Mouse (Mus musculus) megakaryocyte, embryonic 14.5 days (primary cell): ENCODE measurements around the gene Them5. TPM values are rescaled to one million over a fixed set of nuclear protein-coding genes. Genes with fewer than 3 reads are reported as not detected.

Experiments used
- H3K27me3 ChIP-seq: replicated peaks from 2 replicates; pipeline ENCODE3; 2012; ENCODE audit warnings: inconsistent platforms
- H3K36me3 ChIP-seq: replicated peaks from 2 replicates; pipeline ENCODE3; 2012; ENCODE audit warnings: low read length, inconsistent platforms, mixed read lengths
- H3K4me1 ChIP-seq: 2 replicates; pipeline ENCODE4 v1.6.1; 2012; ENCODE audit warnings: inconsistent platforms
- H3K4me3 ChIP-seq: replicated peaks from 2 replicates; pipeline ENCODE3; 2012; ENCODE audit warnings: moderate library complexity, mild to moderate bottlenecking, inconsistent platforms
- H3K9me3 ChIP-seq: 2 replicates; pipeline ENCODE4 v1.6.1; 2012; ENCODE audit warnings: inconsistent platforms
- FLI1 ChIP-seq: IDR thresholded peaks from 2 replicates; pipeline ENCODE4 v1.6.1; 2012; ENCODE audit warnings: low read length, inconsistent platforms, mixed read lengths
- GATA1 ChIP-seq: IDR thresholded peaks from 3 replicates; pipeline ENCODE4 v1.6.1; 2012; ENCODE audit warnings: mixed read lengths, low read length, inconsistent platforms, borderline replicate concordance
- polyA plus RNA-seq: library from polyadenylated mRNA; stranded (reverse); fragments of >175 nt; gene quantifications from 2 replicates; pipeline ENCODE4 v1.2.3, GENCODE M21; 2012; ENCODE audit warnings: low replicate concordance; ENCODE audit not compliant: insufficient read depth

Them5 gene
- polyA plus RNA-seq, 1 experiment: not detected

- peaks cover 13% of the 10 kb centered on the region for H3K27me3 ChIP-seq
- H3K4me3 ChIP-seq: no peak overlapping the region
Measured at GRCm38 (mm10) chr3:94342552-94342951, 653 bp downstream of the Them5 start.

DNA sequence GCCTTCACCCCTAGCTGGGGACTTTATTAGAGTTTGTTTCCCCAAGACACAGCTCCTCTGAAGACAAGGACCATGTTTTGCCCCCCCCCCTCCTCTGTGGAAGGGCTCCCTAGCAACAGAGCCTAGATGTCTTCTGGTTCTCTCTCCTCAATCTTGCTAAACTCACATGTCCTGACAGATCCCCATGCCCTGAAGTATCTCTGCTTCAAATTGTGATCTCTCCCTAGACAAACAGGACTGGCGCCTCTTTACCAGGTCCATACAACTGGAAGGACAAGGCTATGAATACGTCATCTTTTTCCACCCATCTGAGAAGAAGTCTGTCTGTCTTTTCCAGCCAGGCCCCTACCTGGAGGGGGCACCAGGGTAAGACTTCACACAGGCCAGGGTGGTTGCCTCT lies 2.3 kb downstream of the Them5 start:
- Histone ChIP-seq H3K9me3 (no peaks in the 10 kb centered on the region), H3K4me1 (no peaks in the 10 kb centered on the region), H3K27me3 (peaks cover 13% of the 10 kb centered on the region), H3K4me3 (no peak overlapping the region), H3K36me3 (no peaks in the 10 kb centered on the region)
- TF ChIP-seq FLI1 (no peak), GATA1 (no peak)

More at GRCm38 (mm10) chr3:94342552-94342951, 653 bp downstream of the Them5 start:
- Histone ChIP-seq H3K9me3 (0 out of 2 replicates have a peak, but pooled peaks cover 3% of the 10 kb centered on the region), H3K4me1 (no peaks in the 10 kb centered on the region), H3K36me3 (no peaks in the 10 kb centered on the region)
- TF ChIP-seq GATA1: no peak
- no peak for TF ChIP-seq FLI1

DNA sequence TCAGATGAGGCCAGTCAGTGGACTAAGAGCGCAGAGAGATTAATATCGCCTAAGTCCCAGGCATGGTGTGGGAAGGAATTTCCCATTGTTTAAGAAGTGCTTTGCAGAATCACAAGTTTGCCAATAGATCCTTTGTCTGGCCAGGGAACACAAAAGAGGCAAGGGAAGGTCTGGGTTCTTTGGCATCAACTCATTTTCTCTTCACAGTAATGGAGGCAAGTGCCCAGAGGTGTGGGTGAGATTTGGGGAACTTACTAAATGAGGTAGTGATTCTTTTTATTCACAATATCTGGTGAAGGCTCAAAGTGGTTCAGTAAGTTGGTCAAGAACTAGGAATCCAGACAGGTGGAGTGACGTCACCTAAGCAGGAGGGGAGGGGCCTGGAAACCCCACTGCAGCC lies 3.0 kb downstream of the Them5 start:
- H3K27me3 ChIP-seq: peaks cover 17% of the 10 kb centered on the region
- no peak overlapping the region for H3K4me3 ChIP-seq
- H3K36me3 ChIP-seq: no peaks in the 10 kb centered on the region
- H3K9me3 ChIP-seq: no peaks in the 10 kb centered on the region
- TF ChIP-seq FLI1 (no peak), GATA1 (no peak)
- no peaks in the 10 kb centered on the region for H3K4me1 ChIP-seq

DNA sequence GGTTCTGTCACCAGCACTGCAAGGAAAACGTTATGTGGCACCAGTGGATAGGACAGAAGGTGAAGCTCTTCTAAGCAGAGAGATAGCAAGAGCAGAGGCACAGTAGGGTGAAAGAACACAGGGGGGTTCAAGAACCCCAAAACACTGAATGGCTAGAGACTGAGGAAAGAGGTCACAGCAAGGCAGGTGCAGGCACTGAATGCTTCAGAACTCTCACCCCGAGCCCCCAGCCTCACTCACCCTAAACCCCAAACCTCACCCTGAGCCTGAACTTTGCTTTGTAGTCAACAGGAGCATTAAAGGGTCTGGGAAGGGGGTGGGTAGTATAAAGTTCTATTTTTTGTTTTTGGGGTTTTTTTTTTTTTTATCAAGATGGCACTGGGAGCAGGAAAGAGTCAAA lies 6.2 kb downstream of the Them5 start:
- H3K4me3 ChIP-seq: no peak overlapping the region
- no peaks in the 10 kb centered on the region for H3K4me1 ChIP-seq
- peaks cover 15% of the 10 kb centered on the region for H3K9me3 ChIP-seq
- H3K27me3 ChIP-seq: peaks cover 13% of the 10 kb centered on the region
- H3K36me3 ChIP-seq: no peaks in the 10 kb centered on the region
- TF ChIP-seq FLI1: no peak
- TF ChIP-seq GATA1: no peak

- Histone ChIP-seq H3K36me3 (no peaks in the 10 kb centered on the region), H3K4me1 (peaks cover 10% of the 10 kb centered on the region; the same call in 1 of the 2 replicates), H3K4me3 (no peak overlapping the region), H3K27me3 (peaks cover 61% of the 10 kb centered on the region), H3K9me3 (peaks cover 22% of the 10 kb centered on the region)
- TF ChIP-seq FLI1: no peak
- TF ChIP-seq GATA1: no peak
Measured at GRCm38 (mm10) chr3:94360812-94361211, 18.9 kb downstream of the Them5 start.

DNA sequence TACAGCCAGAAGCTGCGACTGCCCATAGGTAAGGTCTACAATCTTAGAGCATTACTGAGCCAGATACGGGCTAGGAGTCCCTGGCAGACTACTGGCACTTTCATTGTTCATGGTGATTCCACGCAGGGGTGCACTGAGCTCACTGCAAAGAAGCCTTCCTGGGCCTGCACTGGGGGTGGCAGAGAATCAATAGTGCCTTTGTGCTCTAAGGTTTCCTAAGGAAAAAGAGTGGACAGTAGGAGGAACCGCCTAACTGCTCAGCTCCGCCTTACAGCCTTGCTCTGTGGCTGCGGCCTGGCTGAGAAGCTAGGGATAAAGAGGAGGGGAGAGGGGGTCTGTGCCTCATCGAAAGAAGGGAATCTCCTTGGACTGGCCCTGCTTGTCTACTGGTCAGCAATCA lies 20.2 kb downstream of the Them5 start, which contains the start of gene C2cd4d:
Gene C2cd4d (plus strand): TSS at position 301 of the 400 bp plus-strand sequence.
- Histone ChIP-seq H3K4me1 (peaks cover 10% of the 10 kb centered on the region; the same call in 1 of the 2 replicates), H3K27me3 (peaks cover 66% of the 10 kb centered on the region), H3K9me3 (peaks cover 18% of the 10 kb centered on the region), H3K36me3 (no peaks in the 10 kb centered on the region), H3K4me3 (no peak within 1 kb of the TSS)
- TF ChIP-seq GATA1: no peak
- TF ChIP-seq FLI1: no peak

- Histone ChIP-seq H3K36me3 (no peaks in the 10 kb centered on the region), H3K27me3 (peaks cover 68% of the 10 kb centered on the region), H3K4me3 (peak overlapping the region; percentile 78), H3K4me1 (peaks cover 10% of the 10 kb centered on the region; the same call in 1 of the 2 replicates), H3K9me3 (peaks cover 18% of the 10 kb centered on the region)
- TF ChIP-seq GATA1 (no peak), FLI1 (no peak)
Measured at GRCm38 (mm10) chr3:94363291-94364153, 21.6 kb downstream of the Them5 start.

GRCm38 (mm10) chr3:94364154-94364526 lies 22.2 kb downstream of the Them5 start:
- peaks cover 67% of the 10 kb centered on the region for H3K27me3 ChIP-seq
- H3K36me3 ChIP-seq: no peaks in the 10 kb centered on the region
- TF ChIP-seq FLI1 (no peak), GATA1 (no peak)

DNA sequence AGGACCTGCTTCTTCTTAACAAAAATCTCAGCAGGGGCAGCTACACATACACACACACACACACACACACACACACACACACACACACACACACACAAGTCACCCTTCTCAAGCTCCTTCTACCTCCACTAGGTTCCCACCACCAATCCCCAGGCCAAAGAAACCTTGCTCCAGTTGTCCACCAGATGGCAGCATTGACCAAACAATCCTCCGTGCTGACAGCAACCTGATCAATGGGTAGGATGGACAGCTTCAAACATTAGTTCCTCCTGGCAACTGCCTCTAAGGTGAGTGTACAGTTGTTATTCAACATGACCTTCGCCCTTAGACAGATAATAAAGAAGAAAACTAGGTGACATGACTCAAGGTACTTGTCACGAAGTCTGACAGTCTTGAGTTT lies 24.9 kb downstream of the Them5 start:
- TF ChIP-seq GATA1: no peak
- no peak for TF ChIP-seq FLI1
- Histone ChIP-seq H3K27me3 (peaks cover 63% of the 10 kb centered on the region), H3K4me3 (no peak overlapping the region), H3K4me1 (peaks cover 10% of the 10 kb centered on the region; the same call in 1 of the 2 replicates), H3K9me3 (peaks cover 18% of the 10 kb centered on the region), H3K36me3 (no peaks in the 10 kb centered on the region)

More at GRCm38 (mm10) chr3:94364154-94364526, 22.2 kb downstream of the Them5 start:
- peaks cover 18% of the 10 kb centered on the region for H3K9me3 ChIP-seq
- H3K4me3 ChIP-seq: no peak overlapping the region
- H3K4me1 ChIP-seq: peaks cover 10% of the 10 kb centered on the region; the same call in 1 of the 2 replicates

- H3K36me3 ChIP-seq: no peaks in the 10 kb centered on the region
- no peak overlapping the region for H3K4me3 ChIP-seq
- no peak for TF ChIP-seq GATA1
- no peak for TF ChIP-seq FLI1
- peaks cover 60% of the 10 kb centered on the region for H3K27me3 ChIP-seq
- peaks cover 10% of the 10 kb centered on the region; the same call in 1 of the 2 replicates for H3K4me1 ChIP-seq
- H3K9me3 ChIP-seq: peaks cover 18% of the 10 kb centered on the region
Measured at GRCm38 (mm10) chr3:94367511-94367910, 25.6 kb downstream of the Them5 start.

GRCm38 (mm10) chr3:94368631-94369030 lies 26.7 kb downstream of the Them5 start:
- TF ChIP-seq GATA1 (no peak), FLI1 (no peak)
- no peaks in the 10 kb centered on the region for H3K36me3 ChIP-seq
- H3K27me3 ChIP-seq: peaks cover 59% of the 10 kb centered on the region
- no peak overlapping the region for H3K4me3 ChIP-seq
- H3K4me1 ChIP-seq: peaks cover 13% of the 10 kb centered on the region
- H3K9me3 ChIP-seq: peaks cover 9% of the 10 kb centered on the region
